Mouse (Mus musculus) megakaryocyte-erythroid progenitor cell, adult 5-6 weeks (primary cell): ENCODE measurements at regions not wholly inside any gene's neighbourhood (a gene's known extent, or its start where the extent isn't known, plus 50 kb on each side); places are given as distances from the start of the nearest gene placed in this dataset.

Experiments used
- ATAC-seq: replicated peaks from 2 replicates; pipeline ENCODE4 v1.8.0; 2016; ENCODE audit warnings: mild to moderate bottlenecking, inconsistent platforms; ENCODE audit not compliant: severe bottlenecking, poor library complexity, low FRiP score, low TSS enrichment

DNA sequence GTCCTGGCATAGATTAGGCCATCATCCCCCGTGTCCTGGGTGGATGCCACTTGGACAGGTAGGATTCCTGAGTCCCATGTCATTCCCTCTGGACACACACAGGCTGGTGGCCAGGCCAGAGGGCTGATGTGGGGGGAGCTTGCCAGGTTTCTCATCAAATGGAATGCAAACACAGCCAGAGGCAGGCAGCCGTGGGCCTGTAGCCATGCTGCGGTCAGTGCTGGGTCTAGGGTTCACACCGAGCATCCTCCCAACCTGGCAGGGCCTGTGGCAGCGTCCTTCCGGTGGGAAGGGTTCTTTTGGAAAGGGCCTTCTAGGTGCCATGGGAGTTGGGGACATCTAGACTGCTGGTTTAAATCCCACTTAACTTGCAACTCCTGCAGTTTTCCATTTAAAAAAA lies 80.7 kb upstream of the Ubl3 start:
- no peak for ATAC-seq

DNA sequence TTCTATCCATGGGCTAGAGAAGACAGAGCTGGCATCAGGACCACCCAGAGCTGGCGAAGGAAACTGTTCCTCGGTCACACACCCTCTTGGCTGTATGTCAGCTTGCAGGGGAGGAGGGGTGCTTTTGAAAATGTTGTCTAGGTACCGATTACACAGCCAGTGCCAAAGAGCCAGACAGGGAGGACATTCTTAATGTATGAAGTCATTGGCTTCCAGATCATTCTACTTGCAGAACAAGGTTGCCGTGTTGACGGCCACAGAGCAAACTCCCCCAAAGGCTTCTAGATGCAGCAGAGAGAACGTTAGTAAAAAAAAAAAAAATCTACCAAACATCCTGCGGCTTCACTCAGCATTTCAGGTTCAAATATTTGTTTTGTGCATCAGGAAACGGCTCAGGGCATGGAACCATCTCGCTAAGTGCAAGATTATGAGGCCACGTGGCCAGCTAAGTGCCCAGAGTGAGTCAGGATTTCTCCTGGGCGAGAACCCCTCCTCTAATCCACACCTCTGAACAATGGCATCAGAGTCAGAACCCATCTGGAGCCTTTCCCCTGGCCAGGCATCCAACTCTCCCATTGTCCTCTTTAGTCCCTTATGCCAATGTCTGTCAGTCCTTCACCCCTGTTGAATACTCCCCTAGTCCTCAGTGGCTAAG lies 80.1 kb upstream of the Ubl3 start:
- no peak for ATAC-seq

DNA sequence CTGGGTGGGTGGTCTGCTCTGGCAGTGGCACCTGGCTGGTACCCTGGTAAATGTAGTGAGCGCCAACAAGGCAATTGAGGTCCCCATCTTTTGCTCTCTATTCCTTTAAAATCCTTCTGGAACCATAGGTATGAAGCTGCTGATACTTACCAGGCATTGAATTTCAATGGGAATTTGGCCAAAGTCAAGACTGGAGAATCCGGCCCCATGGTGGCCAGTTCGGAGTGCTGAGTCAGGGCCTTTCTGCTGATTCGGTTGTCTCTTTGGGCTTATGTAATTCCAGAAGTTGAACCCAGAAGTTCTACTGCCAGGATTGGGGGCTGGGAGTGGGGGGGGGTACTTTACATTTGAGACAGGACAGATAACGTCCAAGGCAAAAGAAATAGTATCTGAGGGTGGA lies 79.0 kb upstream of the Ubl3 start:
- no peak for ATAC-seq

DNA sequence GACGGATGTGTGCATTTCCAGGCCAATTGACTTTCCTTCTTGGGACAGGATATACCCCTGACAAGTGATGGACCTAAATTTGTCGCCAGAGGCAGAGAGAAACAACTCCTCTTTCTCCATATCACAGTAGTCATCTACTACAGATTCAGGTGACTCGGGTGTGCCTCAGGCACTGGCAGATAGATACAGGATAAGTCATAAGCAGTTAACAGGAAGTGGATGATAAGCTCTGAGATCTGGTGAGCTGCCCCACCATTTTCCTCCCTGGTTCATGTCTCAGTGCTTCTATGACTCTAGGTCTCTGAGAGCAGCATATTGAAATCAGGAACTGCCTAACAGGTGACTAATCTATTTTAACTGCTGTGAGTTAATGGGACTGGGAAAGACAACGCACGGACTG lies 73.4 kb upstream of the Ubl3 start:
- no peak for ATAC-seq

DNA sequence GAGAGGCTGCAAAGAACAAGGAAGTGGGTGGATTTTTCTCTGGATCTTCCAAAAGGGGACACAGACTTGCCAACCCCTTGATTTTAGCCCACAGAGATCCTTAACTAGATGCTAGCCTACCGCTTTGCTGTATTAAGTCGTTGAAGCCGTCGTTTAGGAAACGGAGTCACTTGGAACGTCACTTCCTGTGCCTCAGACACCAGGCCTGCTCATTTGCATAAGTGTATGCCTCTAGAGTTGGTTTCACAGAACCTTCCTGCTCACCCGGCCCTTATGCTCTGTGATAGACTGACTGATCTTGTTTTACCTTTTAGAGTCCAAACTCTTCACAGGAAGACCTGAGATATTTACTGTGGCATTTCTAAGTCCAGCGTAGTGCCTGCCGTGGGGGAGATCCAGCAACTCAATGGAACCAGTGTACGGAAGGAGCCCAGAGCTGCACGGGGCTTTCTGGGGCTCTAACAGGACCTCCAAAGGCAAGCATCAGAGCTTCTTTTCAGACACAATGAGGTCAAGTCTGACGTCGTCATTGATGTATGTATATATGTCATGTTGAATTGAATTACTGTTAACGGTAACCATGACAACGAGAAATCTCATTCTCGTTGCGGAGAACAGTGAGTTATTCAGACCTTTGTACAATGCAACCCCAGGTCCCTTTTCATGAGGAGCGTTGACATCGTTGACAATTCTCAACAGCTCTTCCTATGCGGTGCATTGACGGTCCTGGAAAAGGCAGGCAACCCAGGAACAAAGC lies 72.2 kb upstream of the Ubl3 start:
- no peak for ATAC-seq

DNA sequence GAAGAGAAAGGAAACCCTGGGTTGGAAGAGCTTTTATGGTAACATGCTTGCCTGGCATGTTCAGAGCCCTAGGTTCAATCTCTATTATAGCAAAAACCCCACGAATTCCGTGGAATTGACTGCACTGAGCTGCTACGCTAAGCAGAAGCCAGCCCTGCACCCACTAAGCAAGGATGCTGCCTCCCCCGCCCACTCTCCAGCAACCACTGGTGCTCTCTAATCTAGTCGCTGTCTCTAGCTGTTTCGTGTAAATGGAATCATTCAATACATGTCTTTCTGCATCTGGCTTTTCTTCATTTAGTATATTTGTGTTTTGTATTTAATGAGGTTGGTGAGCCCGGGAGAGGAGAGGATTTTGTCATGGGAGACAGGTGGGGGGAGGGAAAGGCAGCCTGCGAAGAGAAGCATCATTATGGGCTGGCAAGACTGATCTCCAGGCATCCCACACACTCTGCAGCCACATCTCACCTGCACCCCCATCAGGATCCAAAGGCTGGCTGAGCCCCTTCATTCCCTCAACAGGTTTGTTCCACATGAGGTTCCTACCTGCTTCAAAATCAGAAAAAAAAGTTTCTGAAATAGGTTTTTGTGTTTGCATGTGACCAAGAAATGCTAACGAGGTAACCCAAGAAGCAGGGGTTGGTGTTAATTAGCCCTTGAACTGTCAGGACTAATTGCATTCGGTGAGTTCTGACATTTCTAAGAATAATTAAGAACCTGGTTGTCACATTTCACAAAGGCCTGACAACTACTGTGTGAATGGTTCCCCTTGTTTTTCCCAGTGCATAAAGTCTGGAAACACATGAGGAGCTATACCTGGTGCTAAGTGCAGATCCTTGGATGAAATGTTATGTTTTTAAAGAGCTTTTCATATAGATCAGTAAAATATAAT lies 68.6 kb upstream of the Ubl3 start:
- no peak for ATAC-seq

DNA sequence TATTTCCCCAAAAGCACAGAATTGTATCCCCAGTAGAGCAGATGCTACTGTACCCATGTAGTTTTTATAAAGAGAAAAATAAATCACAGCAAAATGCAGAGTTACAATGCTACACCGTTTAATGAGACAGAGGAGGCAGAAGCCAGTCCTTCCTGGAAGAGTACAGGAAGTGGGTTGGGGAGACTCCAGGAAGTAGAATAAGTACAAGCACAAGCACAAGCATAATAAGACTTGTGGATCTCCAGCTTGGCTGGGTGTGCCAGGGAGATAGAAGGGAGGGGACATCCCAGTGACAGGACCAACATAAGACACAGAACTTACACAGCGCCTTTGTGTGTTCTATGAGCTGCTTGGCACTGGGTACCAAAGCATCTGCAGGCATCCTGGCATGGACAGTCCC lies 67.3 kb upstream of the Ubl3 start:
- no peak for ATAC-seq

DNA sequence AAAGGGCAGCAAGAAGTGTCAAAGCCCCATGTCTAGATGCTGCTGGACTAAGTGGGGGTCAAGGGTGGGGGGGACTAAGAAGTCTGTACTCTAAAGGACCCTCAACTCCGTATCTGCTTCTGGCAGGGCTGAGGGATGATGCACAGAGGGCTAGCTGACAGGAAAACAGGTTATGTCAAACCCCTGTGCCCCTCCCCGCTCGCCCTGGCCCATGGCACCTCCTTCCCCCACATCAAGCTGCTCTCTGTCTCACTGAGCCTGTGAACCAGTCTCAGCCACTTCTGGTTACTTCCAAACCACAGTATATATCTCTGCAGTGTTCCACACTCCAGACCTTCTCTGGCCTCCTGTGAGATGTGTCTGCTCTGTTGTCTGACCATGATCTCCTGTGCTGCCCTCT lies 63.8 kb upstream of the Ubl3 start:
- ATAC-seq, result no peak

DNA sequence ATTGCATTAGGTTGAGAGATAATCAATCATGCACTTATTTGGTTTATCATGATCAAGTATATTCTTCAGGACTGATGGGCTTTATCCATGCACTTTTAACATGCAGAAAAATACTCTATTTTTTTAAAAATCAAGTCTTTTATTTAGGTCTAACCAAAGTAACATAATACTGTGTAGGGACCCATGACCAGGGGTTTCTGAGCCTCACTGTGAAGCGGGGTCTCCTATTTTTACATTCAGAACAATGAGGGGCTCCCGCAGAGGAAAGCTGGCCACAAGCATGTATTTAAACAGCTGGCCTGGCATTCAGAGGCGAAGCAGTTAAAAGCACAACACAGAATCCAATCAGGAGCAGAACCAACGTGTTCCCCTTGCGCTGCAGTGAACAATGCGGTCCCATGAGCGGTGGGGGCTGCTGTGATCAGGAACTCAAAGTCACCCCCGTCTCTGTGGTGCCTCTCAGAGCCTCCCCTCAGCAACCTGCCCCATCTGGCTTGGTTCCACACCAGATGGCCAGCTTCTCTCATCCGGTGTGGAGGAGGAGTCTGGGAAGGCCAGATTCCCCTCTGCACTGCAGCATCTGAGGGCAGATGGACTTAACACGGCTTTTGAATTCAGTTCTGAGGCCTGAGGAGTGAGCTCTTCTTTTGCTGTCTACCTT lies 63.2 kb upstream of the Ubl3 start:
- no peak for ATAC-seq

DNA sequence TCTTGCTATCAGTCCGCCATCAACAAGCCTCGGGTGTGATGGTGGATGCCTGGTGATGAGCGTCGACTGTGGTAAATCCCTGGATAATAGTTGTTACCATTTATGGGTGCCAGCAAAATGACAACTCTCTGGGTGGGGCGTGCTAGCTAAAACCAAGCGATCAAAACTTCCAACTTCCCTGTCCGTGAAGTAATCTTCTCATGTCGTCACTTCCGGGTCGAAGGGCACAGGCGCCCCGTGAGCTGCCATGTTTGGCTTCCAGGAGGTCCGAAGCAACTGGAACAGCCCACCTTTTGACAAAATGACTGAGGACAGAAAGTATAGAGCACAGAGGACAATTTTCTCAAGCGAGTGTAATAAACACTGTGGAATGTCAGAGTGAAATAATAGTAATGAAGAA lies 62.5 kb upstream of the Ubl3 start:
- no peak for ATAC-seq

DNA sequence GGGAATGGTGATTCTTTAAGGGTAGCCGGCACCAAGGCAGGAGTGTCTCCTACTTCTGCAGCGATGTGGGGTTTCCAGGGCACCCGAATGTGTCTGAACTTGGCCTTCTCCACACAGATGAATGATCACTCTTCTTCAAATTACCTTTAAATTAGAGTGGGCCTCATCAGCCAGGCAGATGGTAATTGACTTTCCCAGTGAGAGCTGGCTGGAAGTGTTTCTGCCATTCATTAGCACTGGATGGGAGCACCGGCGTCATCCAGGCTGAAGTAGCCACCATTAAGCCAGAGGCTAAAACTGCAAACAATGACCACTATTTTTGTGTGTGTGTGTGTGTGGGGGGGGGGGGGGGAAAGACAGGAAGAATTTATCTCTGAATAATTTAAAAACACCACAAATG lies 58.7 kb upstream of the Ubl3 start:
- ATAC-seq, result no peak

DNA sequence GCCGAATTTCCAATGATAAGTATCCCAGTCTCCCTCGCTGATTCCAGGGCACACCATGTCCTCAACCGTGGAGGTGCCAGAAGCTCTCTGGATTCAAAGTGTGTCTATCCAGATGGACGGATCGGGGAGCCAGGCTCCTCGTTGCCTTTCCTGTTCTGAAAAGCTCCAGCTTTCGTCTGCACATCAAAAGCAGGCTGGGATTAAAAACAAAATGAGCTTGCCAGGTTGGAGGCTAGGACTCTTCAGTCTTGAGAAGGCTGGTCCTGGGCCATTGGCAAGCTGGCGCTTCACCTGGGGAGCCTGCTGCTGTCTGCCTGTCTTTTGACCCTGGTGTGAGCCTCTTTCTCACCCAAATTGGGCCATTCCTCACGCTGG lies 56.9 kb upstream of the Ubl3 start:
- ATAC-seq, result no peak

DNA sequence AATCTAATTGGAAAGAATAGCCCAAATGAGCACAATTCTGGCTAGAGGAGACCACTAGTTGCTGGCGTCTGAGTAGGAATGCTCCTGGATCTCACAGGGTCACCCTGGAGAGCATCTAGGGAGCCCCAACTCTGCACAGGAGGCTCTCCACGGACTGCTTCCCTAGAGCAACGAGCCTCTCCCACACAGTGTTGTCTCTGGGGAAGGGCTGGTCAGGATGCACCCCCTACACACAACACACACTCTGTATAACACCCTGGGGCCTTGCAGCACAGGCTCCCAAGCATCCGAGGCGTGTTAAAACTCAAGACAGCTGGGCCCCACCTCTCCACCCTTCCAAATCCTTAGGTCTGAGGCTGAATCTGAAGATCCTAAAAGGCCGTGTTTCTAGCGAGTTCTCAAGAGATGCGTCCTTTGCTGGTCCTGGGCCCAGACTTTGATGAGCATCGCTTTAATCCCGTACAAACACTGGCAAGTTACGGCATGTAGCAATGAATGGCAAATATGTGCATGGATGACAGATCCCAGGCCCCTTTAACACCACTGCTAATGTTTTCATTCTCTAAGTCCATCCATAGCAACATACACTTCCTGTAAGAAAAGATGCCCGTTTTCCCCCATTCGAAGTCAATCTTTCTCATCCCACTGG lies 56.4 kb upstream of the Ubl3 start:
- ATAC-seq, result no peak

DNA sequence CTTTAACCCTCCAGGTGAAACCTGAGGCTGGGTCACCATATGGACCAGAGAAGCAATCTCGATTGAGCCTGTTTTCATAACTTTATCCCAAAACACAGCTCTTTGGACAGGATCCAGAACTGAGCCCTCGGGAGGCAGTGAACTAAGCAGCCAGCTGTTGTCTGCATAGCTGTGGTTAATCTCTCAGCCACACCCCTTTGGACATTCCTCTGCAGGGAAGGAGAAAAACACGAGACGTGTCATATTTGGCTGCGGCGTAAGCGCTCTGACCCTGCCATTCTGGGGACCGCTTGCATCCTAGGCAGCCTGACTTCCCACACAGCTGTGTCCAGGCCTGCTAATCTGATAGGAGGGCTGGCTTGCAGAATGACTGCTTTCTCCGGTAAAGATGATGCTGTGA lies 55.6 kb upstream of the Ubl3 start:
- ATAC-seq, result no peak

DNA sequence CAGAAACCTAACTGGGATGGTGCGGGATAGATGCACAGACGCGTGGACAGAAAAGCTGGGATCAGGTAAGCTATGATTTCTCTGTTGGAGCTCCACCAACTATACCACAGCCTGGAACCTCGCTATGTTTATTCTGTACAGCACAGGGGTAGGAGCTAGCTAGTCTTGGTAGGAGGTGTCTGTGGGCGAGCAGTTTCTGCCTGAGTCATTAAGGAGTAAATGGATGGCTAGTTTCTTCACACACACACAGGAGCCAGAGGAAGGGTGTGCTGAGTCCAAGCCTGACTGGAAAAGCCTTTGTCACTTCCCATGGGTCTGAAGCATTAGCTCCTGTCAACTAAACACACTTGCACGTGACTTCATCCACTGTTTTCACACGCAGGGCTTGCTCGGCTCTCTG lies 53.1 kb upstream of the Ubl3 start:
- ATAC-seq, result no peak
